Mouse (Mus musculus) T-helper 17 cell (primary cell): ENCODE measurements at regions not wholly inside any gene's neighbourhood (a gene's known extent, or its start where the extent isn't known, plus 50 kb on each side); places are given as distances from the start of the nearest gene placed in this dataset.

ENCODE experiments used
- in situ Hi-C, 2 experiments: fragments of 300-600 bp; cut with MboI, MseI; formaldehyde crosslinking; loops; 1 replicate in 1 of 2; 2 replicates in 1 of 2; pipeline ENCODE4 v1.15.1; 2025; ENCODE audit warnings: high pct_unique_total_duplicates in 2 of 2

- in situ Hi-C loops, result no loop called here
Observed at GRCm38 (mm10) chr2:84260701-84261100, 164.5 kb downstream of the Calcrl start.

GRCm38 (mm10) chr2:84261481-84261880, 163.7 kb downstream of the Calcrl start:
- in situ Hi-C loops, result no loop called here

- in situ Hi-C loops, result no loop called here
Observed at GRCm38 (mm10) chr2:84264485-84264884, 160.7 kb downstream of the Calcrl start.

GRCm38 (mm10) chr2:84265002-84265401, 160.2 kb downstream of the Calcrl start:
- in situ Hi-C loops, result no loop called here

GRCm38 (mm10) chr2:84266158-84266557, 159.1 kb downstream of the Calcrl start:
- in situ Hi-C loops, result no loop called here

GRCm38 (mm10) chr2:84266883-84267554, 158.2 kb downstream of the Calcrl start:
- in situ Hi-C loops, result no loop called here

GRCm38 (mm10) chr2:84274038-84274724, 151.0 kb downstream of the Calcrl start:
- in situ Hi-C loops, result no loop called here

- in situ Hi-C loops, result no loop called here
Observed at GRCm38 (mm10) chr2:84277181-84277580, 148.0 kb downstream of the Calcrl start.
